Comparison of ENCODE assay signal across 8 mouse cellular contexts in genomic region chr7:116307099-116307870, GRCm38 (mm10). TPM values are rescaled to one million over a fixed set of nuclear protein-coding genes. Genes with fewer than 3 reads are reported as not detected.
DNase-seq lines count a peak whose midpoint lies in the region; ATAC-seq and TF ChIP-seq lines count a peak whose summit lies in the region.

No protein-coding gene starts in this region.

- H3K36me3 ChIP-seq in forebrain, postnatal 0 days (ENCODE audit: insufficient read depth) = no peaks in the 10 kb centered on the region

- ATAC-seq in forebrain, postnatal 0 days = peak; percentile 88

- H3K4me3 ChIP-seq in forebrain, postnatal 0 days (ENCODE audit: low read depth, low read length) = peak overlapping the region; percentile 60
- H3K4me3 ChIP-seq in left cerebral cortex, adult 2 months = peak overlapping the region; percentile 58

- TF ChIP-seq CTCF in forebrain, postnatal 0 days (IDR thresholded peaks at IDR 0.05; ENCODE audit: low read depth) = no peak
- no peak for TF ChIP-seq CTCF in left cerebral cortex, adult 2 months (IDR thresholded peaks at IDR 0.05)

- no peaks in the 10 kb centered on the region for H3K4me1 ChIP-seq in forebrain, postnatal 0 days (ENCODE audit: insufficient read depth)

- DNase-seq in layer of hippocampus, adult 11-12 months (ENCODE audit: low spot score) = peak; percentile 28
- DNase-seq in layer of hippocampus, adult 9-10 months (ENCODE audit: low spot score) = no peak
- peak; percentile 46 for DNase-seq in cerebellum, adult 8-10 months
- peak; percentile 71 for DNase-seq in forebrain, postnatal 0 days
- DNase-seq in heart, postnatal 4 days = peak; percentile 76
- peak; percentile 29 to 39 for DNase-seq in left cerebral cortex, adult 2 months (ENCODE audit: extremely low spot score in 1 of 2, low spot score in 2 of 2)
- peak; percentile 77 for DNase-seq in lung, postnatal 4 days
- peak; percentile 57 for DNase-seq in right cerebral cortex, postnatal 14 days

- H3K27ac ChIP-seq in forebrain, postnatal 0 days (ENCODE audit: low read depth, low read length) = no peak overlapping the region
- no peak overlapping the region for H3K27ac ChIP-seq in left cerebral cortex, adult 2 months

- intact Hi-C loops in left cerebral cortex, adult 2 months (cut with DNase I) = loop anchor here (5.0 kb wide), 1 partner anchor 50 kb away; no protein-coding TSS in a partner anchor

- peaks cover 17% of the 10 kb centered on the region; the same call in 1 of the 2 replicates for H3K27me3 ChIP-seq in forebrain, postnatal 0 days (ENCODE audit: insufficient read depth, low read length)

- peak overlapping the region; percentile 100 for H3K4me2 ChIP-seq in forebrain, postnatal 0 days (ENCODE audit: low read depth)

- H3K9ac ChIP-seq in forebrain, postnatal 0 days = peak overlapping the region; percentile 35

- H3K9me3 ChIP-seq in forebrain, postnatal 0 days (ENCODE audit: low read length) = no peaks in the 10 kb centered on the region

- WGBS in forebrain, postnatal 0 days = under 1% methylated on average over 63 of the region's 63 CpGs

RNA-seq across cellular contexts. Expression of gene Plekha7, which starts 0.9 kb away (rescaled TPM):
- 9.9 and 17.0 TPM in 2 replicates for total RNA-seq in forebrain, postnatal 0 days (2014; rRNA removed)
- 3.3 and 5.4 TPM in 2 replicates for polyA plus RNA-seq in forebrain, postnatal 0 days (2015; fragmentation: Nextera tagmentation; extraction: Ambion mirVana)
- total RNA-seq in heart, postnatal 4 days (2021) = 10 to 100 TPM; 19.5 to 24.9 TPM
- 10 to 100 TPM; 25.5 to 31.0 TPM for total RNA-seq in left cerebral cortex, adult 2 months (2021)

RNA-seq across cellular contexts. Expression of gene Rps13, which starts 26.7 kb away (rescaled TPM):
- total RNA-seq in forebrain, postnatal 0 days (2014; rRNA removed) = 588 and 1,020 TPM in 2 replicates
- polyA plus RNA-seq in forebrain, postnatal 0 days (2015; fragmentation: Nextera tagmentation; extraction: Ambion mirVana) = 505 and 644 TPM in 2 replicates
- total RNA-seq in heart, postnatal 4 days (2021) = 100 to 1,000 TPM; 450 to 451 TPM
- total RNA-seq in left cerebral cortex, adult 2 months (2021) = 100 to 1,000 TPM; 168 to 210 TPM
